In genomic region chr17:48698456-48698855, GRCm38 (mm10) we compare ENCODE assay signal across 10 mouse cellular contexts.
"Had no signal": no experiment of that assay in that cellular context is flagged by ENCODE, and none has a peak within 500 bp of the region (broad histone marks: within the 10 kb centered on the region; RNA-seq: fewer than 3 reads in every experiment).

No protein-coding gene starts in this region.

- DNase-seq: right cerebral cortex, adult 18-20 months; right cerebral cortex, postnatal 14 days; right cerebral cortex, postnatal 25 days; right cerebral cortex, postnatal 4 days; spleen, adult 18-20 months; thymus, adult 18-20 months; thymus, adult 2 months; thymus, postnatal 14 days; thymus, postnatal 25 days; thymus, postnatal 4 days had no signal
